Mouse (Mus musculus): ENCODE data around the gene Rnf141. TPM values are rescaled to one million over a fixed set of nuclear protein-coding genes. Genes with fewer than 3 reads are reported as not detected.

The Rnf141 gene
- polyA plus RNA-seq, 1 experiment: 12.4 TPM

DNA sequence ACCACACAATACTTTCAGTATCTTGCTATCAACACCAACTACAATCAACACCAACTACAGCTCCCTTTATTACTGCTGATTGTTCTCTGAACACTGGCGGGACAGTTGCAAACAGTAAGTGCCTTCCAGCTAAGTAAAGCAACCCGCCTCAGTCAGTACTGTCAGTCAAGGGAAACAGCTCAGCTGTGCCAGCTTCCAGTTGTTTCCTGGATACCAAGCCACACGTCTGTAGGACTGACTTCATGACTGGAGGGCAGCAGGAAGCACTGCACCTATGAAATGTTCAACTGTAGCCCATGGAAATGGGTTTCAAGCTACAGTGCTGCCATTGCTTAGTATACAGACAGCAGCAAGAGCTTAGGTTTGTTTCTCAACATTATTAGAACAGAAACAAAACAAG is 9.7 kb downstream of the Rnf141 start:
- Histone ChIP-seq H3K4me3 (ENCODE audit: extremely low read depth, insufficient read depth, insufficient read length) (no peak overlapping the region), H3K4me1 (ENCODE audit: control insufficient read depth, insufficient read depth, insufficient read length) (no peaks in the 10 kb centered on the region), H3K27ac (ENCODE audit: insufficient read depth, low read length) (no peak overlapping the region), H3K36me3 (ENCODE audit: control insufficient read depth, insufficient read depth, low read length) (peaks cover 18% of the 10 kb centered on the region), H3K27me3 (ENCODE audit: control insufficient read depth, insufficient read depth, low read length) (no peaks in the 10 kb centered on the region)
- TF ChIP-seq CTCF (IDR thresholded peaks at IDR 0.05; ENCODE audit: extremely low read depth, insufficient read depth, insufficient read length, insufficient replicate concordance) (no peak), POLR2A (IDR thresholded peaks at IDR 0.05; ENCODE audit: low read depth, low read length) (no peak)
- no peak for DNase-seq (ENCODE audit: low read depth in 1 of 2, low spot score in 2 of 2)
- 37% methylated on average over 3 of the region's 3 CpGs for WGBS

DNA sequence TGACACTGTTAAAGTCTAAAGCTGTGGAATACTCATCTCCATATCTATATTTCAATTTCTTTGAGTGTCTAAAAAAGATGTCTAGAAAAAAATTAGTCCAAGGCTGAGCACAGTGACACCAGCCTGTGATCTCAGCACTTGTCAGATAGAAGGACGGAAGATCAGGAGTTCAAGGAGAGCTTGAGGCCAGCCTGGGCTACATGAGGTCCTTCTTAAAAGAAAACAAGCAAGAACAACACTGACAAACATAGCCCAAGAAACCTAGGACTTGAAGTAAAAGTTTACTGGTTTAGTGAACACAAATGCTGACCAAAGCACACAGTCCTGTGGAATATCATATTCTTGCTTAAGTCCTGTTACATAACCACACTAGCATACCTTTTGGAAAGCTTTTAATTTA is 10.2 kb downstream of the Rnf141 start:
- TF ChIP-seq CTCF (IDR thresholded peaks at IDR 0.05; ENCODE audit: extremely low read depth, insufficient read depth, insufficient read length, insufficient replicate concordance) (no peak), POLR2A (IDR thresholded peaks at IDR 0.05; ENCODE audit: low read depth, low read length) (no peak)
- peaks cover 18% of the 10 kb centered on the region for H3K36me3 ChIP-seq (ENCODE audit: control insufficient read depth, insufficient read depth, low read length)

DNA sequence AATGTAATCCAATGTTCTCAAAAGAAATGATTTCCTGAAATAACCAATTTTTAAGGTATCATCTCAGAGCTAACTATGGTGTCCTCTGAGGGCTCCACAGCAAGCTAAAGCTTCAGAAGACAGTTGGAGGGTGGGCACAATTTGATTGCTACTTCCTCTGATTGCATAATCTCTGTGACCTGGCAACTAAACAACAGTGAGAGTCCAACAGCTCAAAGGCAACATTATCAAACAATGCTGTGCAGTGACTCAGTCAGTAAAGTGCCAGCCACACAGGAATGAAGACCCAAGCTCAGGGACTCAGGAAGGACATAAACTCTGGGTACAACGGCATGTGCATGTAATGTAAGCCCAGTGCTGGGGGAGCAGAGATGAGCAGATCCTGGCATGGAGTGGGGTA is 11.2 kb downstream of the Rnf141 start:
- H3K4me3 ChIP-seq (ENCODE audit: extremely low read depth, insufficient read depth, insufficient read length): no peak overlapping the region
- TF ChIP-seq CTCF (IDR thresholded peaks at IDR 0.05; ENCODE audit: extremely low read depth, insufficient read depth, insufficient read length, insufficient replicate concordance) (no peak), POLR2A (IDR thresholded peaks at IDR 0.05; ENCODE audit: low read depth, low read length) (no peak)
- peaks cover 18% of the 10 kb centered on the region for H3K36me3 ChIP-seq (ENCODE audit: control insufficient read depth, insufficient read depth, low read length)
- no peaks in the 10 kb centered on the region for H3K4me1 ChIP-seq (ENCODE audit: control insufficient read depth, insufficient read depth, insufficient read length)
- WGBS: 50% methylated on average over 1 of the region's 1 CpGs
- no peaks in the 10 kb centered on the region for H3K27me3 ChIP-seq (ENCODE audit: control insufficient read depth, insufficient read depth, low read length)
- H3K27ac ChIP-seq (ENCODE audit: insufficient read depth, low read length): no peak overlapping the region
- no peak for DNase-seq (ENCODE audit: low read depth in 1 of 2, low spot score in 2 of 2)

More for the DNA sequence above, 10.2 kb downstream of the Rnf141 start:
- Histone ChIP-seq H3K4me1 (ENCODE audit: control insufficient read depth, insufficient read depth, insufficient read length) (no peaks in the 10 kb centered on the region), H3K27me3 (ENCODE audit: control insufficient read depth, insufficient read depth, low read length) (no peaks in the 10 kb centered on the region), H3K4me3 (ENCODE audit: extremely low read depth, insufficient read depth, insufficient read length) (no peak overlapping the region), H3K27ac (ENCODE audit: insufficient read depth, low read length) (no peak overlapping the region)
- no peak for DNase-seq (ENCODE audit: low read depth in 1 of 2, low spot score in 2 of 2)
- WGBS: 90% methylated on average over 1 of the region's 1 CpGs

DNA sequence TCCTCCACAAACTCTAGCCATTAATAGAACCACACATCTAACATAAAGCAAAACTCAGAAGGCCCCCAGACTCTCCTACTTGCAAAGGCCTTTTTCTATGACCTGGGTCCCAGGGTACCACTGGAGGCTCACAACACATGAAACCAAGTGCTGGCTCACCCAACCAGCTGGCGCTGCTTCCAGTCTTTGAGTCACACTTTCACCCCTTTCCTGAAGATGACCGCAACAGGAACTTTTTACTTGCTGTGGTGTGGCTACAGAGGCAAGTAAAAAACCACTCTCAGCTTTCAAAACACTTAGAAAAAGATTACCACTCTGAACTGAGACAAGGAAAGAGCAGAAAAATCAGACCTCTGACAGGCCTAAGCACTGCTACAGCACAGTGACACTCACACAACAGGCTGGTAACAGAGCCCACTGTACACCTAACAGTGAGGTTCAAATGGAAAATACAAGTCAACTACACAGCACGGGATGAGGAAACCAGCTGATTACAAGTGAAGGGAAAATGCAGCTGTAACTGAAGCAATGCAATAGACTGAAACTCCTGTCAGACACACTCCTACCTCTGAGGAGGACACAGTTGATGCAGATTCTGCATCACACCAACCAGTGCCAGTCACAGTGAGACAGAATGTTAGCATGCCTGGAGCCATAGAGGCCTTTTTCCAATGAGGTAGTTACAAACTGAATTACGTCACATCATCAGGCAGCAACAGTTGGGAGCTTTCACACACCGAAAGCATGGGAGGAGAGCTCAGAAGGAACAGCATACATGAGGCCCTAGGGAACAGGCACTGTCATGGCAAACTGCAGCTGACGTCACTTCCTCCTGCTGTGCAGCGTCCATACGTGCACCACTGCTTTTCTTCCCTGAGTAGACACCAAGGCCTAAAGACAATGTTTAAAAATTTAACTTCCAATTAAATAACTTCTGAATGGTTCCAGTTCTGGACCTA is 20.0 kb downstream of the Rnf141 start:
- Histone ChIP-seq H3K36me3 (ENCODE audit: control insufficient read depth, insufficient read depth, low read length) (peaks cover 16% of the 10 kb centered on the region), H3K4me3 (ENCODE audit: extremely low read depth, insufficient read depth, insufficient read length) (no peak overlapping the region), H3K27ac (ENCODE audit: insufficient read depth, low read length) (0 out of 2 replicates have a peak overlapping the region, but pooled peaks have one; percentile 1), H3K27me3 (ENCODE audit: control insufficient read depth, insufficient read depth, low read length) (no peaks in the 10 kb centered on the region), H3K4me1 (ENCODE audit: control insufficient read depth, insufficient read depth, insufficient read length) (peaks cover 2% of the 10 kb centered on the region; the same call in 1 of the 2 replicates)
- WGBS: 40% methylated on average over 8 of the region's 8 CpGs
- no peak for DNase-seq (ENCODE audit: low read depth in 1 of 2, low spot score in 2 of 2)
- TF ChIP-seq POLR2A (IDR thresholded peaks at IDR 0.05; ENCODE audit: low read depth, low read length) (no peak), CTCF (IDR thresholded peaks at IDR 0.05; ENCODE audit: extremely low read depth, insufficient read depth, insufficient read length, insufficient replicate concordance) (no peak)

DNA sequence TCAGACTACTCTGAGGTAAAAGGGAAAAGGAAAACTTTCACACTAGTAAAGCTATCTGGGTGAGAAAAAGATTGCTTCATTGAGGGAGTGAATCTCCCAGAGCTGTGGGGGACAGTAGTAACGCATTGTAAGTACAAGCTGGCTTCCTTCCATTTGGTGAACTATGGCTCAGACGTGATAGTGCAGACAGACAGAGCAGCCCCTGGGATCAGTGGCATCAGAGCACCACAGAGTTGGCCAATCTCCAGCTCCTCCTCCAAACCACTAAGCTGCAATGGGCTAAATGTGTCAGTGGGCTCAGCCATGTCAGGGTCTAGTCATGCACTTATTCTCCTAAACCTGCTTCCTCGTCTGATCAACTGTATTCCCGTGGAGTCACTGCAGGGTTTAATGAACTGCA is 20.7 kb downstream of the Rnf141 start:
- DNase-seq (ENCODE audit: low read depth in 1 of 2, low spot score in 2 of 2): no peak
- Histone ChIP-seq H3K27ac (ENCODE audit: insufficient read depth, low read length) (no peak overlapping the region), H3K27me3 (ENCODE audit: control insufficient read depth, insufficient read depth, low read length) (no peaks in the 10 kb centered on the region), H3K4me1 (ENCODE audit: control insufficient read depth, insufficient read depth, insufficient read length) (peaks cover 2% of the 10 kb centered on the region; the same call in 1 of the 2 replicates), H3K4me3 (ENCODE audit: extremely low read depth, insufficient read depth, insufficient read length) (no peak overlapping the region), H3K36me3 (ENCODE audit: control insufficient read depth, insufficient read depth, low read length) (peaks cover 16% of the 10 kb centered on the region)
- no peak for TF ChIP-seq CTCF (IDR thresholded peaks at IDR 0.05; ENCODE audit: extremely low read depth, insufficient read depth, insufficient read length, insufficient replicate concordance)
- no peak for TF ChIP-seq POLR2A (IDR thresholded peaks at IDR 0.05; ENCODE audit: low read depth, low read length)
- 37% methylated on average over 4 of the region's 4 CpGs for WGBS

DNA sequence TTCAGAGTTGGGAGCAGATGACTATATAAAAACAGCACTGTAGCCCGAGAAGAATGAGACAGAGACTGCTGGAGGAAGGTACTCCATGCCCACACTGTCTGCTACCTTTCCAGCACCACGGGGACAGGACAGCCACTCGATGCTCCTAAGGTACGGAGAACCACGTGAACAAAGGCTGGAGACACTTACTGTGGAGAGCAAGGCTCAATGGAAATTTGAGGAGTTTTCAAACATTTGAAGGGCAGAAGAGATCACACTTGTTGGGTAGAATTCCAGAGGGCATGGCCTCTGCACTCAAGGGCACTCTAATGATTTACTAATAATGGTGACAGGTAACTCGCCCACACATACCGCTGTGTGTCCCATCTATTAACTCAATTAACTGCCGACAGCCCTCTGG is 21.2 kb downstream of the Rnf141 start:
- TF ChIP-seq CTCF (IDR thresholded peaks at IDR 0.05; ENCODE audit: extremely low read depth, insufficient read depth, insufficient read length, insufficient replicate concordance): no peak
- TF ChIP-seq POLR2A (IDR thresholded peaks at IDR 0.05; ENCODE audit: low read depth, low read length): no peak
- no peak for DNase-seq (ENCODE audit: low read depth in 1 of 2, low spot score in 2 of 2)
- 91% methylated on average over 8 of the region's 8 CpGs for WGBS
- Histone ChIP-seq H3K36me3 (ENCODE audit: control insufficient read depth, insufficient read depth, low read length) (peaks cover 18% of the 10 kb centered on the region), H3K4me3 (ENCODE audit: extremely low read depth, insufficient read depth, insufficient read length) (no peak overlapping the region), H3K4me1 (ENCODE audit: control insufficient read depth, insufficient read depth, insufficient read length) (peaks cover 2% of the 10 kb centered on the region; the same call in 1 of the 2 replicates), H3K27ac (ENCODE audit: insufficient read depth, low read length) (no peak overlapping the region), H3K27me3 (ENCODE audit: control insufficient read depth, insufficient read depth, low read length) (no peaks in the 10 kb centered on the region)

DNA sequence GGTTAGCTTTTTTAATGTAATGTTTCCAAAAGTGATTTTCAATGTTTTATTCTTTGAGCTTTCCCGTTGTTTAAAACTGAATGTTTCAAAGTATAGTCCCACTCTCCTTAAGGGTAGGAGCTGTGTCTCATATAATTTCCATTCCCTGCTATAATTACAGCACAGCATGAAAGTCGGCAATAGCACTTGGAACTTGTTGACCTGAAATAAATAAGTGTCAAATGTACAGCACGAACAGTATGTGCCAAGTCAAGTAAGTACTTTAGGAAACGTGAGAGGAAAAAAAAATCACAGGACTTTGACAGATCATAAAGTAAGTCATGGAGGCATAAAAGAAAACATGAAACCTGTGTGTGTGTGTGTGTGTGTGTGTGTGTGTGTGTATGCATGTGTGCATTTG is 22.2 kb downstream of the Rnf141 start:
- H3K4me3 ChIP-seq (ENCODE audit: extremely low read depth, insufficient read depth, insufficient read length): no peak overlapping the region
- peaks cover 16% of the 10 kb centered on the region for H3K36me3 ChIP-seq (ENCODE audit: control insufficient read depth, insufficient read depth, low read length)
- H3K27me3 ChIP-seq (ENCODE audit: control insufficient read depth, insufficient read depth, low read length): no peaks in the 10 kb centered on the region
- DNase-seq (ENCODE audit: low read depth in 1 of 2, low spot score in 2 of 2): no peak
- TF ChIP-seq CTCF (IDR thresholded peaks at IDR 0.05; ENCODE audit: extremely low read depth, insufficient read depth, insufficient read length, insufficient replicate concordance) (no peak), POLR2A (IDR thresholded peaks at IDR 0.05; ENCODE audit: low read depth, low read length) (no peak)
- WGBS: 90% methylated on average over 4 of the region's 4 CpGs
- H3K4me1 ChIP-seq (ENCODE audit: control insufficient read depth, insufficient read depth, insufficient read length): peaks cover 2% of the 10 kb centered on the region; the same call in 1 of the 2 replicates
- no peak overlapping the region for H3K27ac ChIP-seq (ENCODE audit: insufficient read depth, low read length)
